ENCODE assay signal across 12 mouse cellular contexts in genomic region chr15:77162931-77163330, GRCm38 (mm10).
DNase-seq lines count a peak whose midpoint lies in the region; ATAC-seq and TF ChIP-seq lines count a peak whose summit lies in the region.
"Had no signal": no experiment of that assay in that cellular context is flagged by ENCODE, and none has a peak within 500 bp of the region (broad histone marks: within the 10 kb centered on the region; RNA-seq: fewer than 3 reads in every experiment).

No protein-coding gene starts in this region.

- H3ac ChIP-seq in myocyte (ENCODE audit: control insufficient read depth, insufficient read length), result no peak overlapping the region

- H3K79me2 ChIP-seq in myocyte (ENCODE audit: control insufficient read depth, insufficient read depth), result peaks cover 76% of the 10 kb centered on the region

- no peak overlapping the region for H3K9ac ChIP-seq in embryonic facial prominence, embryonic 12.5 days
- no peak overlapping the region for H3K9ac ChIP-seq in kidney, embryonic 15.5 days

- no peaks in the 10 kb centered on the region for H3K36me3 ChIP-seq in embryonic facial prominence, embryonic 12.5 days
- H3K36me3 ChIP-seq in embryonic facial prominence, embryonic 10.5 days (replicated peaks), result no peaks in the 10 kb centered on the region
- H3K36me3 ChIP-seq in kidney, embryonic 15.5 days, result no peaks in the 10 kb centered on the region
- H3K36me3 ChIP-seq in myocyte (ENCODE audit: control insufficient read depth, insufficient read depth), result peaks cover 4% of the 10 kb centered on the region
- H3K36me3 ChIP-seq: hindbrain, embryonic 10.5 days had no signal

- peak; percentile 28; the same call in 1 of the 2 replicates for ATAC-seq in embryonic facial prominence, embryonic 12.5 days (ENCODE audit: insufficient number of reproducible peaks, insufficient read depth, low FRiP score, low TSS enrichment)
- ATAC-seq in kidney, embryonic 15.5 days (replicated peaks; ENCODE audit: low FRiP score), result no peak
- no peak for ATAC-seq in activated CD4-positive, CD25-positive, alpha-beta regulatory T cell, adult 4 months
- ATAC-seq: forebrain, embryonic 14.5 days had no signal

- H3K4me3 ChIP-seq in embryonic facial prominence, embryonic 12.5 days, result no peak overlapping the region
- no peak overlapping the region for H3K4me3 ChIP-seq in embryonic facial prominence, embryonic 10.5 days
- H3K4me3 ChIP-seq in kidney, embryonic 15.5 days (replicated peaks), result no peak overlapping the region
- peak overlapping the region; percentile 45 for H3K4me3 ChIP-seq in myocyte
- H3K4me3 ChIP-seq: hindbrain, embryonic 10.5 days had no signal

- peak; percentile 83 for TF ChIP-seq POLR2A in myocyte (IDR thresholded peaks at IDR 0.05; ENCODE audit: insufficient read length, low read depth)

- no peak for DNase-seq in embryonic facial prominence, embryonic 10.5 days (ENCODE audit: low spot score)
- DNase-seq in kidney, postnatal 14 days, result no peak
- DNase-seq in forelimb bud, embryonic 11.5 days (ENCODE audit: low read depth, low spot score), result peak; percentile 18
- no peak for DNase-seq in testis, postnatal 14 days (ENCODE audit: low spot score)
- DNase-seq: cerebellum, adult 9-10 months; kidney, adult 18-20 months had no signal

- H3K27me3 ChIP-seq in embryonic facial prominence, embryonic 12.5 days, result no peaks in the 10 kb centered on the region
- H3K27me3 ChIP-seq in embryonic facial prominence, embryonic 10.5 days (replicated peaks; ENCODE audit: low read depth, poor library complexity, severe bottlenecking), result no peaks in the 10 kb centered on the region
- H3K27me3 ChIP-seq in kidney, embryonic 15.5 days, result no peaks in the 10 kb centered on the region
- H3K27me3 ChIP-seq in myocyte (ENCODE audit: control insufficient read depth, insufficient read depth, insufficient read length), result no peaks in the 10 kb centered on the region

- no peaks in the 10 kb centered on the region for H3K9me3 ChIP-seq in embryonic facial prominence, embryonic 12.5 days
- no peaks in the 10 kb centered on the region for H3K9me3 ChIP-seq in embryonic facial prominence, embryonic 10.5 days
- H3K9me3 ChIP-seq in kidney, embryonic 15.5 days (replicated peaks), result no peaks in the 10 kb centered on the region
- H3K9me3 ChIP-seq: hindbrain, embryonic 10.5 days had no signal

- peak overlapping the region; percentile 63; the same call in 1 of the 2 replicates for H3K27ac ChIP-seq in embryonic facial prominence, embryonic 12.5 days
- H3K27ac ChIP-seq in embryonic facial prominence, embryonic 10.5 days (replicated peaks), result no peak overlapping the region
- peak overlapping the region; percentile 4; the same call in 1 of the 2 replicates for H3K27ac ChIP-seq in kidney, embryonic 15.5 days
- H3K27ac ChIP-seq: hindbrain, embryonic 10.5 days had no signal

- 63% methylated on average over 6 of the region's 6 CpGs for WGBS in embryonic facial prominence, embryonic 12.5 days
- 73% methylated on average over 6 of the region's 6 CpGs for WGBS in embryonic facial prominence, embryonic 10.5 days
- 54% methylated on average over 6 of the region's 6 CpGs for WGBS in kidney, embryonic 15.5 days

- peaks cover 22% of the 10 kb centered on the region for H3K4me1 ChIP-seq in embryonic facial prominence, embryonic 12.5 days
- peaks cover 46% of the 10 kb centered on the region for H3K4me1 ChIP-seq in embryonic facial prominence, embryonic 10.5 days
- H3K4me1 ChIP-seq in kidney, embryonic 15.5 days, result peaks cover 45% of the 10 kb centered on the region

- H3K4me2 ChIP-seq in embryonic facial prominence, embryonic 12.5 days (replicated peaks), result no peak overlapping the region
- no peak overlapping the region for H3K4me2 ChIP-seq in kidney, embryonic 15.5 days
- peak overlapping the region; percentile 82 for H3K4me2 ChIP-seq in myocyte (ENCODE audit: low read depth)

TF ChIP-seq in myocyte, 11 proteins besides CTCF, POLR2A, EP300 and RAD21:
- TF ChIP-seq E2F4 (IDR thresholded peaks at IDR 0.05; ENCODE audit: insufficient read depth) (no peak), MYOG (IDR thresholded peaks at IDR 0.05; ENCODE audit: control insufficient read depth in 1 of 3, insufficient read depth in 1 of 3, insufficient read length in 2 of 3, low read depth in 2 of 3) (peak in 1 of 3 experiments; percentile 23), MAX (IDR thresholded peaks at IDR 0.05; ENCODE audit: low read depth) (no peak), USF1 (IDR thresholded peaks at IDR 0.05; ENCODE audit: low read depth) (no peak), CEBPB (IDR thresholded peaks at IDR 0.05; ENCODE audit: insufficient read depth, poor library complexity, severe bottlenecking) (no peak), SRF (IDR thresholded peaks at IDR 0.05; ENCODE audit: control insufficient read depth, insufficient read length, low read depth) (no peak), TCF3 (IDR thresholded peaks at IDR 0.05; ENCODE audit: insufficient read length, low read depth) (no peak), POLR2AphosphoS2 (IDR thresholded peaks at IDR 0.05; ENCODE audit: insufficient read length, low read depth) (peak; percentile 91), REST (IDR thresholded peaks at IDR 0.05; ENCODE audit: insufficient read depth, insufficient read length) (no peak), TCF12 (IDR thresholded peaks at IDR 0.05; ENCODE audit: insufficient read depth, poor library complexity, severe bottlenecking) (no peak)
